Comparison of ENCODE assay signal across 8 mouse cellular contexts in the genomic region with DNA sequence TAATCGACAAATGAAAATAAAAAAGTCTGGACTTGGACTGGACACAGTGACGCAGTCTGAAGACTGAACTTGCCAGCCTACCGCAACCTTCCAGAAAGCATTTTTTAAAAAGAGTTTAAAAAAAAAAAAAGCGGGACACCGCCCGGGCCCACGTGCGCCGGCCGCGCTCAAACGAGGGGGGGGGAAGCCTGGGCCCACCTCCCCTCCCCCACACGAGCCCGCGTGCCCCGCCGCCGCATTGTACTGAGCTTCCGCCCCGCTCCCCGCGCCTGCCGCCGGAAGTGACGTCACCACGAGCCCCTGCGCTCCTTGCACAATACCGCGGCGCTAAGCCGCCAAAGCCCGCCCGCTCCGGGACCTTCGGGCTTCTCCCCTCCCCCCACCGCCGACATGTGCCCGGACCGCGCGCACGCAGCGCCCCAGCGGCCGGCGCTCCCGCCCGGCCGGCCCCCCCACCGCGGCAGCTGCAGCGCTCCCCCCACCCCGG. TPM values are rescaled to one million over a fixed set of nuclear protein-coding genes. Genes with fewer than 3 reads are reported as not detected.
A peak's percentile ranks its signal among the peaks of the same experiment; 100 is the strongest.
DNase-seq lines count a peak whose midpoint lies in the region; ATAC-seq and TF ChIP-seq lines count a peak whose summit lies in the region.

No protein-coding gene starts in this region.

- peak overlapping the region; percentile 66 for H3K4me2 ChIP-seq in intestine, postnatal 0 days (replicated peaks; ENCODE audit: low read depth)
- peak overlapping the region; percentile 87 for H3K4me2 ChIP-seq in midbrain, embryonic 11.5 days

- H3K36me3 ChIP-seq in intestine, postnatal 0 days (ENCODE audit: control insufficient read depth, insufficient read depth), result peaks cover 29% of the 10 kb centered on the region
- H3K36me3 ChIP-seq in midbrain, embryonic 11.5 days (ENCODE audit: control insufficient read depth, insufficient read depth, low read length), result peaks cover 21% of the 10 kb centered on the region

- H3K27ac ChIP-seq in intestine, postnatal 0 days (ENCODE audit: low read depth, low read length), result peak overlapping the region; percentile 100
- H3K27ac ChIP-seq in midbrain, embryonic 11.5 days (ENCODE audit: low read depth, low read length), result peak overlapping the region; percentile 96

- peak; percentile 97 for DNase-seq in adrenal gland, adult 2 months
- DNase-seq in embryo, embryonic 11.5 days (ENCODE audit: low read depth, low spot score), result peak; percentile 91
- peak; percentile 88 to 97 for DNase-seq in gastrocnemius, postnatal 4 days (ENCODE audit: low spot score in 2 of 2)
- DNase-seq in left cerebral cortex, postnatal 4 days, result peak; percentile 98
- peak; percentile 99 for DNase-seq in midbrain, embryonic 11.5 days (ENCODE audit: low spot score, missing footprints)
- peak; percentile 96 for DNase-seq in right cerebral cortex, postnatal 4 days
- peak; percentile 95 for DNase-seq in yolk sac, embryonic 10.5 days (ENCODE audit: low spot score)

- H3K4me3 ChIP-seq in intestine, postnatal 0 days (ENCODE audit: low read depth, low read length), result peak overlapping the region; percentile 99
- peak overlapping the region; percentile 93 for H3K4me3 ChIP-seq in midbrain, embryonic 11.5 days (ENCODE audit: low read depth, low read length)

- ATAC-seq in intestine, postnatal 0 days, result peak; percentile 91
- ATAC-seq in midbrain, embryonic 11.5 days (ENCODE audit: low FRiP score), result peak; percentile 94

- no peak for TF ChIP-seq CTCF in intestine, postnatal 0 days (IDR thresholded peaks at IDR 0.05; ENCODE audit: low read depth)

- H3K27me3 ChIP-seq in intestine, postnatal 0 days (replicated peaks; ENCODE audit: control insufficient read depth, insufficient read depth, low read length), result no peaks in the 10 kb centered on the region
- no peaks in the 10 kb centered on the region for H3K27me3 ChIP-seq in midbrain, embryonic 11.5 days (ENCODE audit: control insufficient read depth, insufficient read depth, low read length)

- no peaks in the 10 kb centered on the region for H3K9me3 ChIP-seq in intestine, postnatal 0 days (ENCODE audit: control insufficient read depth)
- no peaks in the 10 kb centered on the region for H3K9me3 ChIP-seq in midbrain, embryonic 11.5 days (ENCODE audit: control insufficient read depth, low read length)

- peak overlapping the region; percentile 100 for H3K9ac ChIP-seq in intestine, postnatal 0 days (ENCODE audit: low read depth, low read length)
- peak overlapping the region; percentile 100 for H3K9ac ChIP-seq in midbrain, embryonic 11.5 days (ENCODE audit: low read length)

- H3K4me1 ChIP-seq in intestine, postnatal 0 days (replicated peaks; ENCODE audit: control insufficient read depth, insufficient read depth, low read length), result peaks cover 8% of the 10 kb centered on the region; the same call in 1 of the 2 replicates
- peaks cover 15% of the 10 kb centered on the region for H3K4me1 ChIP-seq in midbrain, embryonic 11.5 days (ENCODE audit: control insufficient read depth, insufficient read depth, low read length)

- intact Hi-C loops in left cerebral cortex, postnatal 4 days (cut with DNase I), result loop anchor here (2.0 to 5.0 kb wide), 2 partner anchors 70 to 111 kb away; partner anchors contain the start of gene Efcab2

- under 1% methylated on average over 38 of the region's 53 CpGs for WGBS in intestine, postnatal 0 days
- WGBS in midbrain, embryonic 11.5 days, result under 1% methylated on average over 37 of the region's 53 CpGs

RNA-seq across cellular contexts. Expression of gene Hnrnpu, which starts 1.3 kb away (rescaled TPM):
- 100 to 1,000 TPM; 319 to 336 TPM for total RNA-seq in adrenal gland, adult 2 months (2021)
- 27.4 and 28.2 TPM in 2 replicates for polyA plus RNA-seq in adrenal gland, adult 2 months (2012; rRNA removed)
- total RNA-seq in gastrocnemius, postnatal 4 days (2021), result 100 to 1,000 TPM; 318 to 386 TPM
- polyA plus RNA-seq in intestine, postnatal 0 days (2015; fragmentation: Nextera tagmentation; extraction: Ambion mirVana), result 131 TPM in 2 replicates
- 100 to 1,000 TPM; 539 to 583 TPM for total RNA-seq in left cerebral cortex, postnatal 4 days (2021)
- polyA plus RNA-seq in midbrain, embryonic 11.5 days (2014; fragmentation: Nextera tagmentation; extraction: Ambion mirVana), result 899 and 946 TPM in 2 replicates

RNA-seq across cellular contexts. Expression of gene Cox20, which starts 17.4 kb away (rescaled TPM):
- 100 to 1,000 TPM in 1 of 2 experiments, 10 to 100 TPM in 1; 95.5 to 132 TPM for total RNA-seq in adrenal gland, adult 2 months (2021)
- polyA plus RNA-seq in adrenal gland, adult 2 months (2012; rRNA removed), result 4.1 and 4.7 TPM in 2 replicates
- total RNA-seq in gastrocnemius, postnatal 4 days (2021), result 10 to 100 TPM; 38.3 to 42.9 TPM
- 146 and 148 TPM in 2 replicates for polyA plus RNA-seq in intestine, postnatal 0 days (2015; fragmentation: Nextera tagmentation; extraction: Ambion mirVana)
- 10 to 100 TPM; 43.5 to 54.6 TPM for total RNA-seq in left cerebral cortex, postnatal 4 days (2021)
- polyA plus RNA-seq in midbrain, embryonic 11.5 days (2014; fragmentation: Nextera tagmentation; extraction: Ambion mirVana), result 123 and 126 TPM in 2 replicates

Comparison
In these comparisons a context has a peak if more than half of its experiments do, and no peak if none do; other contexts are left out.
1. Peak in every context shown above with its lines: DNase-seq, ATAC-seq, H3K4me3 ChIP-seq and H3K27ac ChIP-seq.